Mouse (Mus musculus): ENCODE measurements around the gene Scn4b. TPM values are rescaled to one million over a fixed set of nuclear protein-coding genes. Genes with fewer than 3 reads are reported as not detected.

Scn4b gene
- polyA plus RNA-seq, 1 experiment from 2014 or later, result 0.11 TPM

GRCm38 (mm10) chr9:45183266-45183665, 45.1 kb downstream of the Scn4b start:
- ATAC-seq (ENCODE audit: low FRiP score, low TSS enrichment), result no peak

DNA sequence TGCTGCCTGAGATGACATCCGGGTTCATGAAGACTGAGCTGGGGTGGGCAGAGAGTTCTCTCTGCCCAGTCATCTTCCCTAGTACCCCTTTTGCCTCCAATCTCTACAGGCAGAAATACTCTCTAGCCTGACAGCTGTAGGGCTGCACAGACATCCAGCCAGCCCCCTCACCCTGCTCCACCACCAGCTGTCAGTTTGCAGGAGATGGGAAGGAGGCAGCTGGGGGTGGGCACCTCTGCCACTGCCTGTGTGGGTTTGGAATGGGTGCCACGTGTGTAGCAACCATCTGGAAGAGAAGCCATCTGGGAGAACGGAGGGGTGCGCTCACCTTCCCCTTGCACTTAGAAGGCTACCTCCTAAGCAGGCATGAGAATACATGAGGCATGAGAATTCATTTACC, 47.1 kb downstream of the Scn4b start:
- Histone ChIP-seq H3K27ac (replicated peaks) (no peak overlapping the region), H3K4me2 (replicated peaks; ENCODE audit: low read depth) (no peak overlapping the region), H3K36me3 (ENCODE audit: control insufficient read depth, insufficient read depth, low read length) (no peaks in the 10 kb centered on the region), H3K4me3 (ENCODE audit: low read depth, low read length) (no peak overlapping the region), H3K9ac (ENCODE audit: low read length) (no peak overlapping the region), H3K9me3 (ENCODE audit: control insufficient read depth, low read length) (no peaks in the 10 kb centered on the region), H3K4me1 (replicated peaks; ENCODE audit: control insufficient read depth, insufficient read depth) (no peaks in the 10 kb centered on the region), H3K27me3 (ENCODE audit: control insufficient read depth, insufficient read depth, low read length) (no peaks in the 10 kb centered on the region)
- no peak for DNase-seq (ENCODE audit: low spot score)
- ATAC-seq (ENCODE audit: low FRiP score, low TSS enrichment), result no peak
- TF ChIP-seq CTCF (IDR thresholded peaks at IDR 0.05; ENCODE audit: low read depth) (no peak), EP300 (optimal IDR thresholded peaks at IDR 0.05) (no peak)
- 83% methylated on average over 4 of the region's 4 CpGs for WGBS

More at GRCm38 (mm10) chr9:45183266-45183665, 45.1 kb downstream of the Scn4b start:
- no peaks in the 10 kb centered on the region for H3K36me3 ChIP-seq (ENCODE audit: control insufficient read depth, insufficient read depth, low read length)
- 76% methylated on average over 6 of the region's 6 CpGs for WGBS
- no peak overlapping the region for H3K4me2 ChIP-seq (replicated peaks; ENCODE audit: low read depth)
- no peaks in the 10 kb centered on the region for H3K4me1 ChIP-seq (replicated peaks; ENCODE audit: control insufficient read depth, insufficient read depth)
- H3K9me3 ChIP-seq (ENCODE audit: control insufficient read depth, low read length), result no peaks in the 10 kb centered on the region
- H3K27me3 ChIP-seq (ENCODE audit: control insufficient read depth, insufficient read depth, low read length), result no peaks in the 10 kb centered on the region
- no peak for TF ChIP-seq CTCF (IDR thresholded peaks at IDR 0.05; ENCODE audit: low read depth)
- TF ChIP-seq EP300 (optimal IDR thresholded peaks at IDR 0.05), result no peak
- DNase-seq (ENCODE audit: low spot score), result no peak
- no peak overlapping the region for H3K4me3 ChIP-seq (ENCODE audit: low read depth, low read length)
- no peak overlapping the region for H3K27ac ChIP-seq (replicated peaks)
- H3K9ac ChIP-seq (ENCODE audit: low read length), result no peak overlapping the region

DNA sequence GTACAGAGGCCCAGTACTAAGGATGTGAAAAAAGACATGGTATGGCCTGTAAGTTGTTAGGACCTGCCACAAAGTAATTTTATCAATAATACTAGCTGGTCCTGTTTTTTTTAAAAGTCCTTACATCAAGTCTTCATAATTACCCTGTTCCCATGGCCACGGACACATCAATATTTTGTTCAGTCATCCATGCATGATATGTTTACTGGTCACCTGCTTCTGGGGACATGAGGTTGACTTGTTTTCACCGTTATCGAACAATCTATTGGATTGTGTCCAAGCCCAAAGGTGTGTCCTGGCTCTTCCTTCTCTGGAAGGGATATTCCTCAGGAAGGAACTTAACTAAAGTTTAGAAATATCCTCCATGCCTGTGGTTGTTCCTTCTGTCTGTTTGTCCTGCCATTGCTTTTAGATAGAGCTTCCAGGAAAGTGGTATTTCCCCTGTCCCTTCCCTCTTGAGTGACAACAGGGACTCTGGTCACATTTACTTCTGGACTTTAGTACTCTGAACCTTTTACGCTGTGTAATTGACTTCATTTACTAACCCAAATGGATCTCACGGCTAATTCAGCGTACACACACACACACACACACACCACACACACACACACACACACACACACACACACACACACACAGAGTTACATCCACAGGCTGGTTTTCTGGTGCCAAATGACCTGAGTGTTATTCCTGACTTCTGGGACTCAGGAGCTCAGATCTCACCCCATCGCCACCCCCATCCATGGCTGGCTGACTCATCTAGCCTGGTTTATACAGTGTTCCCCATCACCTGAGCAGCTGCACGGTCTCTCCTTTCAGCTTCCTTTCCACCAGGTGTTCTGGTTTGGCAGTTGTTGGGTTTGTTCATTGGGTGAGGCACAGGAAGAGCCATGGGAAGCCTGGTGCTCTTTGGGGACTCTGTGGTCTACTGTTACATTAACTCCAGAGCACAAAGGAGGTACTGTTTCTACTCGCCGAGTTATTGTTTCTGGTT, 50.7 kb downstream of the Scn4b start:
- H3K4me1 ChIP-seq (replicated peaks; ENCODE audit: control insufficient read depth, insufficient read depth), result no peaks in the 10 kb centered on the region
- WGBS, result 79% methylated on average over 10 of the region's 10 CpGs
- no peak overlapping the region for H3K27ac ChIP-seq (replicated peaks)
- TF ChIP-seq CTCF (IDR thresholded peaks at IDR 0.05; ENCODE audit: low read depth) (no peak), EP300 (optimal IDR thresholded peaks at IDR 0.05) (no peak)
- no peak overlapping the region for H3K4me3 ChIP-seq (ENCODE audit: low read depth, low read length)
- no peak for DNase-seq (ENCODE audit: low spot score)
- peak; percentile 31; the same call in 1 of the 2 replicates for ATAC-seq (ENCODE audit: low FRiP score, low TSS enrichment)
- H3K4me2 ChIP-seq (replicated peaks; ENCODE audit: low read depth), result no peak overlapping the region
- no peaks in the 10 kb centered on the region for H3K36me3 ChIP-seq (ENCODE audit: control insufficient read depth, insufficient read depth, low read length)
- H3K27me3 ChIP-seq (ENCODE audit: control insufficient read depth, insufficient read depth, low read length), result no peaks in the 10 kb centered on the region
- no peak overlapping the region for H3K9ac ChIP-seq (ENCODE audit: low read length)
- H3K9me3 ChIP-seq (ENCODE audit: control insufficient read depth, low read length), result no peaks in the 10 kb centered on the region

DNA sequence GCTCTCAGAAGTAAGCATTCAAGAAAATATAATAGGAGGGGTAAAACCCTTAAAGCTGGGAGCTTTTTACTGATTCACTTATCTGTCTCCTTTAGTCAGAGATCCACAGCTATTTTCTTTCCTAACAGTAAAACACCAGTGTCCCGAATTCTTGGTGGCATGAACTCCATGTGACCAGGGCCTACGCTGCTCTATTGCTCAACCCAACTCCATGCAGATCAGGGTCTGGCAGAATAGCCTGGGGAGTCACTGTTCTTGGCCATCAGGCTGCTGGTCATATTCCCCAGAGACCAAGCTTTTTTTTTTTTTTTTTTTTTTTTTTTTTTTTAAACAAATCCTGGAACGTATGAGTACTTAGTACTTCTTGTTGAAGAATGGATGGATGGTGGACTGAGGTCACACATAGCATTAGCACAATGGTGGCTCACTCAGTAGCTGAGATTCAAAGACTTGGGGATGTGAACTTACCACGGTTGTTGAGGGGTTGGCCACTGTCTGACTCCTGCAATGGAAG, 51.5 kb downstream of the Scn4b start:
- Histone ChIP-seq H3K4me3 (ENCODE audit: low read depth, low read length) (no peak overlapping the region), H3K9ac (ENCODE audit: low read length) (no peak overlapping the region), H3K27ac (replicated peaks) (no peak overlapping the region), H3K27me3 (ENCODE audit: control insufficient read depth, insufficient read depth, low read length) (no peaks in the 10 kb centered on the region), H3K9me3 (ENCODE audit: control insufficient read depth, low read length) (no peaks in the 10 kb centered on the region), H3K36me3 (ENCODE audit: control insufficient read depth, insufficient read depth, low read length) (no peaks in the 10 kb centered on the region), H3K4me1 (replicated peaks; ENCODE audit: control insufficient read depth, insufficient read depth) (no peaks in the 10 kb centered on the region), H3K4me2 (replicated peaks; ENCODE audit: low read depth) (no peak overlapping the region)
- ATAC-seq (ENCODE audit: low FRiP score, low TSS enrichment) (no peak), DNase-seq (ENCODE audit: low spot score) (no peak)
- TF ChIP-seq CTCF (IDR thresholded peaks at IDR 0.05; ENCODE audit: low read depth), result no peak
- no peak for TF ChIP-seq EP300 (optimal IDR thresholded peaks at IDR 0.05)
- WGBS, result 78% methylated on average over 4 of the region's 4 CpGs

DNA sequence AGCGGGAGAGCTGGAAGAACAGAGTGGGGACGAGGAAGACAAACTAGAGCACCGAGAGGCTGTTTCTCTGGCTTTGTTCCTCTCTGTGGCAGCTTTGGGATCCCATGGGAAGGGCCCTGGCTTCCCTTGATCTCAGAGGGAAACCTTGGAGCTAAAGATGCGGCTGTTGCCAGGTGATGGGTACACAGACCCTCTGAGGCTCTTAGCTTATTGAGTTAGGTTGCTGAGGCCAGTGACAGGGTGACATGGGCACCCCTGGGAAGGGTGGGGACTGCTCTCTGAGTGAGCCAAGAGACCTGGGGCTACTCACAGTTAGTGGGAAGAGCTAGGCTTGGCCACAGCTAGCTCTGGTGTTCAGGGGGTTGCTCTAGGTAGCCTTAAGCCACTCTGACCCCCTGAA, 57.3 kb downstream of the Scn4b start:
- TF ChIP-seq EP300 (optimal IDR thresholded peaks at IDR 0.05) (no peak), CTCF (IDR thresholded peaks at IDR 0.05; ENCODE audit: low read depth) (no peak)
- 72% methylated on average over 4 of the region's 4 CpGs for WGBS
- Histone ChIP-seq H3K27ac (replicated peaks) (no peak overlapping the region), H3K9me3 (ENCODE audit: control insufficient read depth, low read length) (no peaks in the 10 kb centered on the region), H3K4me3 (ENCODE audit: low read depth, low read length) (no peak overlapping the region), H3K27me3 (ENCODE audit: control insufficient read depth, insufficient read depth, low read length) (no peaks in the 10 kb centered on the region), H3K4me2 (replicated peaks; ENCODE audit: low read depth) (no peak overlapping the region), H3K4me1 (replicated peaks; ENCODE audit: control insufficient read depth, insufficient read depth) (no peaks in the 10 kb centered on the region), H3K9ac (ENCODE audit: low read length) (no peak overlapping the region), H3K36me3 (ENCODE audit: control insufficient read depth, insufficient read depth, low read length) (no peaks in the 10 kb centered on the region)
- ATAC-seq (ENCODE audit: low FRiP score, low TSS enrichment), result peak; percentile 17; the same call in 1 of the 2 replicates
- no peak for DNase-seq (ENCODE audit: low spot score)

Data from stomach, postnatal 0 days (tissue).